Mouse (Mus musculus): Measurements from ENCODE around the gene Fn3krp. TPM values are rescaled to one million over a fixed set of nuclear protein-coding genes. Genes with fewer than 3 reads are reported as not detected.
A peak's percentile ranks its signal among the peaks of the same experiment; 100 is the strongest.

The Fn3krp gene
- polyA plus RNA-seq, 1 experiment from 2014 or later = 6.3 TPM

GRCm38 (mm10) chr11:121434156-121435155, 13.3 kb downstream of the Fn3krp start, which contains the start of gene Fn3k:
Fn3k (plus strand) TSS chr11:121434913.
- whole genome bisulfite sequencing = 7% methylated on average over 27 of the region's 30 CpGs
- peaks cover 8% of the 10 kb centered on the region; the same call in 1 of the 2 replicates for H3K4me1 ChIP-seq (ENCODE audit: control insufficient read depth, insufficient read depth, low read length)

GRCm38 (mm10) chr11:121437236-121437635, 16.0 kb downstream of the Fn3krp start:
- Histone ChIP-seq H3K4me2 (replicated peaks; ENCODE audit: low read depth, low read length) (no peak overlapping the region), H3K36me3 (ENCODE audit: control insufficient read depth, insufficient read depth, low read length) (no peaks in the 10 kb centered on the region), H3K4me3 (ENCODE audit: low read length) (no peak overlapping the region), H3K4me1 (ENCODE audit: control insufficient read depth, insufficient read depth, low read length) (peaks cover 8% of the 10 kb centered on the region; the same call in 1 of the 2 replicates), H3K9ac (ENCODE audit: low read depth, low read length) (no peak overlapping the region), H3K9me3 (ENCODE audit: control insufficient read depth, low read length) (no peaks in the 10 kb centered on the region), H3K27me3 (ENCODE audit: control insufficient read depth, insufficient read depth, low read length) (no peaks in the 10 kb centered on the region), H3K27ac (ENCODE audit: low read depth, low read length) (no peak overlapping the region)
- ATAC-seq (ENCODE audit: low FRiP score, low TSS enrichment) = no peak
- WGBS = 76% methylated on average over 5 of the region's 5 CpGs

More at GRCm38 (mm10) chr11:121434156-121435155, 13.3 kb downstream of the Fn3krp start, which contains the start of gene Fn3k:
- peaks cover 8% of the 10 kb centered on the region; the same call in 1 of the 2 replicates for H3K36me3 ChIP-seq (ENCODE audit: control insufficient read depth, insufficient read depth, low read length)
- H3K4me2 ChIP-seq (replicated peaks; ENCODE audit: low read depth, low read length) = peak within 1 kb of the TSS; percentile 79
- peak within 1 kb of the TSS; percentile 46 for H3K4me3 ChIP-seq (ENCODE audit: low read length)
- H3K27me3 ChIP-seq (ENCODE audit: control insufficient read depth, insufficient read depth, low read length) = no peaks in the 10 kb centered on the region
- peak; percentile 94 for ATAC-seq (ENCODE audit: low FRiP score, low TSS enrichment)
- no peak within 1 kb of the TSS for H3K27ac ChIP-seq (ENCODE audit: low read depth, low read length)
- peak within 1 kb of the TSS; percentile 45; the same call in 1 of the 2 replicates for H3K9ac ChIP-seq (ENCODE audit: low read depth, low read length)
- H3K9me3 ChIP-seq (ENCODE audit: control insufficient read depth, low read length) = no peaks in the 10 kb centered on the region

- Histone ChIP-seq H3K27me3 (ENCODE audit: control insufficient read depth, insufficient read depth, low read length) (no peaks in the 10 kb centered on the region; the same call in 1 of the 2 replicates), H3K9me3 (ENCODE audit: control insufficient read depth, low read length) (no peaks in the 10 kb centered on the region), H3K9ac (ENCODE audit: low read depth, low read length) (no peak overlapping the region), H3K4me3 (ENCODE audit: low read length) (no peak overlapping the region), H3K36me3 (ENCODE audit: control insufficient read depth, insufficient read depth, low read length) (no peaks in the 10 kb centered on the region), H3K4me2 (replicated peaks; ENCODE audit: low read depth, low read length) (no peak overlapping the region), H3K4me1 (ENCODE audit: control insufficient read depth, insufficient read depth, low read length) (peaks cover 3% of the 10 kb centered on the region; the same call in 1 of the 2 replicates), H3K27ac (ENCODE audit: low read depth, low read length) (no peak overlapping the region)
- ATAC-seq (ENCODE audit: low FRiP score, low TSS enrichment) = no peak
- WGBS = 72% methylated on average over 5 of the region's 5 CpGs
Measured at GRCm38 (mm10) chr11:121439686-121440292, 18.6 kb downstream of the Fn3krp start.

GRCm38 (mm10) chr11:121441653-121442052, 20.5 kb downstream of the Fn3krp start:
- Histone ChIP-seq H3K27ac (ENCODE audit: low read depth, low read length) (no peak overlapping the region), H3K4me1 (ENCODE audit: control insufficient read depth, insufficient read depth, low read length) (no peaks in the 10 kb centered on the region), H3K27me3 (ENCODE audit: control insufficient read depth, insufficient read depth, low read length) (no peaks in the 10 kb centered on the region; the same call in 1 of the 2 replicates), H3K4me3 (ENCODE audit: low read length) (no peak overlapping the region), H3K36me3 (ENCODE audit: control insufficient read depth, insufficient read depth, low read length) (no peaks in the 10 kb centered on the region), H3K4me2 (replicated peaks; ENCODE audit: low read depth, low read length) (no peak overlapping the region), H3K9ac (ENCODE audit: low read depth, low read length) (no peak overlapping the region), H3K9me3 (ENCODE audit: control insufficient read depth, low read length) (no peaks in the 10 kb centered on the region)
- no peak for ATAC-seq (ENCODE audit: low FRiP score, low TSS enrichment)
- WGBS = 91% methylated on average over 4 of the region's 4 CpGs

- Histone ChIP-seq H3K27me3 (ENCODE audit: control insufficient read depth, insufficient read depth, low read length) (no peaks in the 10 kb centered on the region; the same call in 1 of the 2 replicates), H3K9me3 (ENCODE audit: control insufficient read depth, low read length) (no peaks in the 10 kb centered on the region), H3K9ac (ENCODE audit: low read depth, low read length) (no peak overlapping the region), H3K4me3 (ENCODE audit: low read length) (no peak overlapping the region), H3K36me3 (ENCODE audit: control insufficient read depth, insufficient read depth, low read length) (no peaks in the 10 kb centered on the region), H3K4me1 (ENCODE audit: control insufficient read depth, insufficient read depth, low read length) (no peaks in the 10 kb centered on the region), H3K27ac (ENCODE audit: low read depth, low read length) (no peak overlapping the region), H3K4me2 (replicated peaks; ENCODE audit: low read depth, low read length) (no peak overlapping the region)
- 45% methylated on average over 2 of the region's 2 CpGs for WGBS
- no peak for ATAC-seq (ENCODE audit: low FRiP score, low TSS enrichment)
Measured at GRCm38 (mm10) chr11:121442076-121442475, 20.9 kb downstream of the Fn3krp start.

- no peak overlapping the region for H3K9ac ChIP-seq (ENCODE audit: low read depth, low read length)
- H3K36me3 ChIP-seq (ENCODE audit: control insufficient read depth, insufficient read depth, low read length) = 0 out of 2 replicates have a peak, but pooled peaks cover 4% of the 10 kb centered on the region
- peak overlapping the region; percentile 90 for H3K4me3 ChIP-seq (ENCODE audit: low read length)
- 18% methylated on average over 9 of the region's 9 CpGs for WGBS
- H3K4me2 ChIP-seq (replicated peaks; ENCODE audit: low read depth, low read length) = peak overlapping the region; percentile 76
- no peak overlapping the region for H3K27ac ChIP-seq (ENCODE audit: low read depth, low read length)
- no peaks in the 10 kb centered on the region for H3K9me3 ChIP-seq (ENCODE audit: control insufficient read depth, low read length)
- peaks cover 9% of the 10 kb centered on the region; the same call in 1 of the 2 replicates for H3K4me1 ChIP-seq (ENCODE audit: control insufficient read depth, insufficient read depth, low read length)
- H3K27me3 ChIP-seq (ENCODE audit: control insufficient read depth, insufficient read depth, low read length) = no peaks in the 10 kb centered on the region
- ATAC-seq (ENCODE audit: low FRiP score, low TSS enrichment) = peak; percentile 15
Measured at GRCm38 (mm10) chr11:121451216-121451726, 30.1 kb downstream of the Fn3krp start.

- 0 out of 2 replicates have a peak, but pooled peaks cover 4% of the 10 kb centered on the region for H3K36me3 ChIP-seq (ENCODE audit: control insufficient read depth, insufficient read depth, low read length)
- WGBS = under 1% methylated on average over 58 of the region's 58 CpGs
- ATAC-seq (ENCODE audit: low FRiP score, low TSS enrichment) = peak; percentile 97
- no peaks in the 10 kb centered on the region for H3K27me3 ChIP-seq (ENCODE audit: control insufficient read depth, insufficient read depth, low read length)
- H3K4me3 ChIP-seq (ENCODE audit: low read length) = peak within 1 kb of the TSS; percentile 90
- H3K4me1 ChIP-seq (ENCODE audit: control insufficient read depth, insufficient read depth, low read length) = peaks cover 9% of the 10 kb centered on the region; the same call in 1 of the 2 replicates
- H3K9ac ChIP-seq (ENCODE audit: low read depth, low read length) = peak within 1 kb of the TSS; percentile 70
- no peaks in the 10 kb centered on the region for H3K9me3 ChIP-seq (ENCODE audit: control insufficient read depth, low read length)
- H3K27ac ChIP-seq (ENCODE audit: low read depth, low read length) = no peak within 1 kb of the TSS
- peak within 1 kb of the TSS; percentile 76 for H3K4me2 ChIP-seq (replicated peaks; ENCODE audit: low read depth, low read length)
Measured at GRCm38 (mm10) chr11:121451753-121452635, 30.8 kb downstream of the Fn3krp start, which contains the start of gene Tbcd. Tbcd (plus strand) TSS chr11:121451949.

- H3K9ac ChIP-seq (ENCODE audit: low read depth, low read length) = no peak overlapping the region
- peaks cover 30% of the 10 kb centered on the region for H3K36me3 ChIP-seq (ENCODE audit: control insufficient read depth, insufficient read depth, low read length)
- no peak overlapping the region for H3K4me2 ChIP-seq (replicated peaks; ENCODE audit: low read depth, low read length)
- no peaks in the 10 kb centered on the region for H3K9me3 ChIP-seq (ENCODE audit: control insufficient read depth, low read length)
- H3K27ac ChIP-seq (ENCODE audit: low read depth, low read length) = no peak overlapping the region
- WGBS = 86% methylated on average over 3 of the region's 3 CpGs
- no peaks in the 10 kb centered on the region for H3K27me3 ChIP-seq (ENCODE audit: control insufficient read depth, insufficient read depth, low read length)
- peaks cover 3% of the 10 kb centered on the region; the same call in 1 of the 2 replicates for H3K4me1 ChIP-seq (ENCODE audit: control insufficient read depth, insufficient read depth, low read length)
- no peak for ATAC-seq (ENCODE audit: low FRiP score, low TSS enrichment)
- H3K4me3 ChIP-seq (ENCODE audit: low read length) = no peak overlapping the region
Measured at GRCm38 (mm10) chr11:121457874-121458273, 36.7 kb downstream of the Fn3krp start.

Measured in kidney, embryonic 14.5 days (tissue).